In the genomic region with DNA sequence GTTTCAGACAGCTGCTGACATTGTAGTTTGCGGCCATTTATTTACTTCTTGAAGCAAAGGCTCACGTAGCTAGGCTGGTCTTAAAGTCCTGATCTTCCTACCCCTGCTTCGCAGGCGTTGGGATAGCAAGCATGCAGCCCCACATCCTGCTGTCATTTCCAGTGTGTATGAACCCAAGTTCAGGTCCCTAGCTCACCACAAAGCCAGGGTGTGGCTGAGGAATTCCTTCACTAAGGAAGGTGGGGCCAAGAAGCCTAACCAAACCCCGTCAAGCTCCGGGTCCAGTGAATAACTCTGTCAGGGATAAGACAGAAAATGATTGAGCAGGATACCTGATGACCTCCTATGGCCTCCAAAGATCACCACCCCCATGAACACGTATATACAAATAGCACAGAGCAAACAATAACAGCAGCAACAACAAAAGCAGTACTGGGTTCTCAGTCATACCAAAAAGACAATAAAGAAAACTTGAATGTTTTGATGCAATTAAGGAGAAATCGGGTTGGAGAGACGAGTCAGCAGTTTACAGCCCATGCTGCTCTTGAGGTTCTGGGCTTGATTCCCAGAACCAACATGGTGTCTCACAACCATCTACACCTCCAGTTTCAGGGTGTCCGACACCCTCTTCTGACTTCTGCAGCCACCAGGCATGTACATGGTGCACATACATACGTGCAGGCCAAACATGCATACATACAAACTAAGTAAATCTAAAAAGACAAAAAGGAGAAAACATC, we compare ENCODE assay signal across 20 mouse cellular contexts. TPM values are rescaled to one million over a fixed set of nuclear protein-coding genes. Genes with fewer than 3 reads are reported as not detected.
DNase-seq lines count a peak whose midpoint lies in the region; ATAC-seq and TF ChIP-seq lines count a peak whose summit lies in the region.
"Had no signal": no experiment of that assay in that cellular context is flagged by ENCODE, and none has a peak within 500 bp of the region (broad histone marks: within the 10 kb centered on the region; RNA-seq: fewer than 3 reads in every experiment).

No protein-coding gene starts in this region.

- intact Hi-C loops in gastrocnemius, adult 2 months (cut with DNase I) = no loop called here

- H3K27me3 ChIP-seq in small intestine, adult 2 months (ENCODE audit: control insufficient read depth, insufficient read depth, low read length) = no peaks in the 10 kb centered on the region
- H3K27me3 ChIP-seq: embryonic facial prominence, embryonic 12.5 days; heart, embryonic 12.5 days; limb, embryonic 12.5 days; midbrain, embryonic 12.5 days had no signal

- 41% methylated on average over 11 of the region's 11 CpGs for WGBS in small intestine, adult 2 months

- ATAC-seq in inflammation-experienced regulatory T-cells, adult 6 months = peak; percentile 23
- ATAC-seq: hindbrain, postnatal 0 days had no signal

- no peak overlapping the region for H3K4me3 ChIP-seq in gastrocnemius, adult 2 months
- no peak overlapping the region; the same call in 1 of the 2 replicates for H3K4me3 ChIP-seq in small intestine, adult 2 months (ENCODE audit: low read depth, low read length)
- H3K4me3 ChIP-seq: embryonic facial prominence, embryonic 12.5 days; heart, embryonic 12.5 days; layer of hippocampus, adult 2 months; left cerebral cortex, adult 2 months; limb, embryonic 12.5 days; midbrain, embryonic 12.5 days had no signal

- H3K27ac ChIP-seq in gastrocnemius, adult 2 months = peak overlapping the region; percentile 43
- peak overlapping the region; percentile 46; the same call in 1 of the 2 replicates for H3K27ac ChIP-seq in small intestine, adult 2 months (ENCODE audit: insufficient read depth, low read depth, low read length)
- H3K27ac ChIP-seq: embryonic facial prominence, embryonic 12.5 days; hindbrain, postnatal 0 days; layer of hippocampus, adult 2 months; left cerebral cortex, adult 2 months; limb, embryonic 12.5 days; midbrain, embryonic 12.5 days had no signal

- no peak for TF ChIP-seq POLR2A in small intestine, adult 2 months (IDR thresholded peaks at IDR 0.05; ENCODE audit: low read depth, low read length)

- peaks cover 9% of the 10 kb centered on the region; the same call in 1 of the 2 replicates for H3K4me1 ChIP-seq in small intestine, adult 2 months (ENCODE audit: control insufficient read depth, insufficient read depth, insufficient read length, low read length)

- H3K36me3 ChIP-seq in small intestine, adult 2 months (ENCODE audit: control insufficient read depth, insufficient read depth, low read length) = no peaks in the 10 kb centered on the region
- H3K36me3 ChIP-seq: embryonic facial prominence, embryonic 12.5 days; heart, embryonic 12.5 days; limb, embryonic 12.5 days; midbrain, embryonic 12.5 days had no signal

- DNase-seq in gastrocnemius, adult 2 months = no peak
- no peak for DNase-seq in gastrocnemius, postnatal 10 days
- DNase-seq in 3T3-L1 (ENCODE audit: low read depth, low spot score) = peak; percentile 59
- DNase-seq in adrenal gland, postnatal 4 days (ENCODE audit: low spot score in 2 of 2) = no peak
- DNase-seq in adipocyte (ENCODE audit: low spot score) = no peak
- DNase-seq in embryo, embryonic 9.5 days (ENCODE audit: extremely low spot score) = no peak
- DNase-seq: adrenal gland, adult 8-10 months; gastrocnemius, postnatal 36 days; heart, postnatal 4 days; lung, postnatal 14 days; thymus, adult 2 months had no signal

- TF ChIP-seq CTCF in gastrocnemius, adult 2 months (IDR thresholded peaks at IDR 0.05) = no peak
- no peak for TF ChIP-seq CTCF in small intestine, adult 2 months (IDR thresholded peaks at IDR 0.05; ENCODE audit: extremely low read depth, insufficient read length, insufficient replicate concordance, low read depth, low read length)

RNA-seq across cellular contexts. Expression of a gene that starts 17.4 kb away (rescaled TPM):
- 100 to 1,000 TPM; 255 to 336 TPM for total RNA-seq in gastrocnemius, adult 2 months (2021)
- total RNA-seq in gastrocnemius, postnatal 10 days (2021) = 100 to 1,000 TPM; 408 to 439 TPM
- 1,000 to 10,000 TPM in 2 of 3 experiments, 100 to 1,000 TPM in 1; 933 to 1,139 (median 1,095) TPM for polyA plus RNA-seq in inflammation-experienced regulatory T-cells, adult 6 months (2017; shearing (Covaris generic))
- polyA plus RNA-seq in small intestine, adult 2 months (2012; rRNA removed) = 515 and 990 TPM in 2 replicates
- total RNA-seq in adrenal gland, postnatal 4 days (2021) = 100 to 1,000 TPM; 885 to 908 TPM
